Mouse (Mus musculus) megakaryocyte progenitor cell, adult 5-6 weeks (primary cell): ENCODE data around the gene Pnpla2. TPM values are rescaled to one million over a fixed set of nuclear protein-coding genes. Genes with fewer than 3 reads are reported as not detected.

ENCODE experiments used
- ATAC-seq: replicated peaks from 2 replicates; pipeline ENCODE4 v1.8.0; 2016; ENCODE audit warnings: mild to moderate bottlenecking, moderate TSS enrichment, inconsistent platforms; ENCODE audit not compliant: poor library complexity
- total RNA-seq, 2 experiments: library from RNA; stranded (forward) in 1 of 2; stranded (reverse) in 1 of 2; fragments of 157-497, 149-512 nt in 1 of 2; fragments of 200-1000 nt in 1 of 2; gene quantifications; 2 replicates each; pipeline versions ENCODE4 v1.2.3 to v1.2.4; 2015 to 2017

Pnpla2 gene
- total RNA-seq, 2 experiments from 2014 or later, result 15.6 to 44.5 TPM

DNA sequence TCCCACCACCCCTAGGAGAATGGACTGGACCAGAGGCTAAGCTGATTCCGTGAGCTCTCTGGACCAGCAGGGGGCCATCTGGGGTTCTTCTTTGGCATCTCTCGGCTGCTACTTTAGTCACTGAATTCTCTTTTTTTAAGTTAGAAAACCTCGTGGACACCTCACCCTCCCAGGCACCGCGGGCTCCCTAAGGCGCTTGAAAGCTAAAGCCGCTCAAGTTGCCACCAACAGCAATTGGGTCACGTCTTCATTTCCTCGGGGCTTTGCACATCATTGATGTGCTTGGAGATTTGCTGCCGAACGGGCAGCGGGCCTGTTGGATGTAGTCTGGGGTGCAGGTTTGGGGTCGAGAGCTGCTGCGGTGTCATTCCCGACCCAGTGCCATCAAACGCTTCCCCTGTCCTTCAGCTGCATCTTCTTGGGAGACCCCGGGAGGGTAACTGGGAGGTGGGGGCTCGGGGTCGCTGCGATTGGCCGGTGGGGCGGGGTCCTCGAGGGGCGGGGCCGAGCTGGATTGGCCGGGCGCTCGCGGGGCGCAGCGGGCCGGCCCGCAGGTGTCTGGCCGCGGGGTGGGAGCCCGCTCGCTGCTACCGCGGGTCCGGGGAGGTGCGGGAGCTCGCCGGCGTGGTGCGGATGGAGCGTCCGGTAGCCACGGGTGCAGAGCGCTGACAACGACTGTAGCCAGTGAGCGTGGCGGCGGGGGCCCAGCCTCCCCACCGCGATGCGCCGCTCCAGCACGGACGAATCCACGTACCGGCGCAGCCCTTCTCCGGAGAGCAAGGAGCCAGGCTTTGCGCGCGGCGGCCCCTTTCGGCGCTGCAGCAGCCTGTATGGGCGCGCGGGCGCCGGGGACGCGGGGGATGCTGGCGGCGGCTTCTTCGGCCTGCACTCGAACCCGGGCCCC is 26.8 kb downstream of the Pnpla2 start:
- peak; percentile 27 for ATAC-seq

- no peak for ATAC-seq
Measured at GRCm38 (mm10) chr7:141482531-141483024, 27.6 kb downstream of the Pnpla2 start.

DNA sequence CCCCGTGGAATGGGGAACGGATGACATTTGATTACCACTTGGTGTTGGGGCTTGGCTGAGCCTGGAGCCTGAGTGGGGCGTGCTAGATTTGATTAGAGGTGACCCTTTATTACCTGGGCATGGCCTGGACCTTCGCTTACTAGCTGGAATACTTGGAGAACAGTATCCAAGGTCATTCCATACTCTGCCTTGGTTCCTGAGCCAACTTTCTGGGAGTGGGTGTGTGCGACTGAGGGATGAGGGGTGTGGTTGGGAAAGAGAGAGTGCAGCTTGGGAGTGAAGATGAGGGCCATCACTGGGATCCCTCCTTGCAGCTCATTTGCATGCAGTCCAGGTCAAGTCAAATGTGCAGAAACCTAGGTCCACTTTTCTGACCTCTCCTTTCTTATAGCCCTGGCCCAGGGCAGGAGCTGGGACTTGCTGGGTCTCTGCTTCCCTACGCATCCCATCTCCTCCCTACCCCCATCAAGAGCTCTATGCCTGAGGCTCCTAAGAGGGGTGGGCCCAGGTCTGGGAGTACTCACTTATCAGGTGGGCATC is 28.2 kb downstream of the Pnpla2 start:
- no peak for ATAC-seq

DNA sequence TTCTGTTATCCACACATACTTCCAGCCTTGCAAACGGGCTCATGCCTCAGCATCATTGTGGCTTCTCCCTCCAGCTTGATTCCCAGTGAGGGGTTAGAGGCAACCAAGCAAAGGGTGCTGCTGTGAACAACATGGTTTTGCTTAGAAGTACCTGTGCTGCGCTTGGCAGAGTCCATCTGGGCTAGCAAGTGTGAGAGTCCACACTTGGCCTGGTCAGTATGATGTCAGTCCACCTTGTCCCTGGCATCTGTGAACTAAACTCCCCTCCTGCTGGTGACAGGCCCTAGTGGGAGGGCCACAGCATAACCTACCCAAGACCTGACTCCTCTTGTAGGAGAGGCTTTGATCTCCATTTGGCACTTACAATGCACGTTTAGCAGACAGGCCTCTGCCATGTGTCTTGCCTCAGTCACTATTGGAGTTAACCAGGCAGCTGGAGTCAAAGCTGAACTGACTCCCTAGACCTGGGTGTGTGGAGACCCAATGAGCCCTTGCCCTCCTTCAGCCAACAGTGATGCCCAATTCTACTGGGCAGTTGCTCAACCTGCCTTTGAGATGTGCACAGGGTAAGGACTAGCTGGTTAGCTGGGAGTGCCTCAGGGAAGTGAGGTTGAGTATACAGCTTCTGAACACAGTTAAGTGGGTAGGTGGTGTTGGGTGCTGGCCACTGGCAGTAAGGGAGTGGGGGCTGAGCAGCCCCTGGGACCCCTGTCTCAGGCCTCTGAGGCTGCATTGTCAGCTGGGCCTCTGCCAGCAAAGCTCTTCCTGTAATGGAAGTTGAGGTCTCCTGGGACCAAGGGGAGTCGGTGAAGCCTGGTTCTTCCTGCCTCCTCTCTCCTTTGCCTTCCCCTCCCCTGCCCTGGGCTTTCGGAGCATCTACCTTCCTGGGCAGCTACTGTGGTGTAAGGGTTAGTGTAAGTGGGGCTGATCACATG is 29.5 kb downstream of the Pnpla2 start:
- ATAC-seq, result no peak

GRCm38 (mm10) chr7:141485186-141485585 is 30.2 kb downstream of the Pnpla2 start:
- ATAC-seq, result no peak

DNA sequence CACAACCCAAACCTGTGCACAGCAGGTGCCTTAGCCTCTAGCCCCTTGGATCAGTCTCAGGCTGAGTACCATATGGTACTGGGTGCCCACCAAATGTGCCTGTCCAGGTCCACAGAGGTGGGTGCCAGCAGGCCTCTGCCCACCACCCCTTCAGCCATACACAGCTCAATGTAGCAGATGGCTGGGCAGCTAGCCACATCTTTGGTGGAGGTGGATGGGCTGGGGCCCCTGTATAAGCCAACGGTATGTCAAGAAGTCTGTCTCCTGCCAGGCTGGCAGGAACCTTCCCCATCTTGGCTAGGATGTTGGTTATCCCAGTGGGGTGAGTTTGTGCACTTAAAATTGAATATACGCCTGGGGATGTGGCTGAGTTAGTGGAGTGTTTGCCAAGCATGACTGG is 30.6 kb downstream of the Pnpla2 start:
- no peak for ATAC-seq

- ATAC-seq, result no peak
Measured at GRCm38 (mm10) chr7:141486239-141486638, 31.2 kb downstream of the Pnpla2 start.

GRCm38 (mm10) chr7:141487141-141487540 is 32.1 kb downstream of the Pnpla2 start:
- no peak for ATAC-seq

DNA sequence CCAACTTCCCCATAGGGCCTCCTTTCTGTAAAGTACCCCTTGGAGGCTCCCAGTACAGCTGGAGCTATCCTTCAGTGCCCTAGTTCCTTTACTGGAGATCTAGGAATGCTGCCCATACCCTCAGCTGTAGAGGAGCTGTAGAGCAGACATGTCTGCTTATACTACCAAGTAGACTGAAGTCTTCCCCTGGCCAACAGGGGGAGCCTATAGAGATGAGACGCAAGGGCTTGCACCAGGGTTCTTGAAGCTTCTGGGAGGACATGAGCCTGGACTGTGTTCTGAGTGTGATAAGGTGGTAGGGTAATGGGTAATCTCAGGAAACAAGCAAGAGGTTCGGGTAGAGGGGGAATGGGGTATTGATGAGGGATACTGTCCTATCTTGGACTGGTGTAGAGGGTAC is 36.2 kb downstream of the Pnpla2 start:
- ATAC-seq, result peak; percentile 80

DNA sequence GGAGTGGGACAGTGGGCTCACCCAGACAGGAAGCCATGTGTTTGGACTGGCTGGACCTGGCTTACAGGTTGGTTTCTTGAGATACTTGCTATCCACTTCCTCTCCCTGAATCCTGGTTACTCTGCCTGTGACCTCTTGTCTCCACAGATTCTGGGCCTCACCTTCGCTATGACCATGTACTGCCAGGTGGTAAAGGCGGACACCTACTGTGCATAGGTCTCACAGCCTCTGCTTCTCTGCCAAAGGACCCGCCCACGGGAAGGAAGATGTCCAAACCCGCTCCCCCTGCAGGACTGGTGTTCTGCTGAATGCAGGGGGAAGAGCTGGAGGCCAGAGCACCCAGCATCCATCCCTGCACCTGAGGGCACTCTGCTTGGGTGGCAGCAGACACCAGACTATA is 37.7 kb downstream of the Pnpla2 start:
- ATAC-seq, result no peak

- no peak for ATAC-seq
Measured at GRCm38 (mm10) chr7:141493729-141494128, 38.7 kb downstream of the Pnpla2 start.

DNA sequence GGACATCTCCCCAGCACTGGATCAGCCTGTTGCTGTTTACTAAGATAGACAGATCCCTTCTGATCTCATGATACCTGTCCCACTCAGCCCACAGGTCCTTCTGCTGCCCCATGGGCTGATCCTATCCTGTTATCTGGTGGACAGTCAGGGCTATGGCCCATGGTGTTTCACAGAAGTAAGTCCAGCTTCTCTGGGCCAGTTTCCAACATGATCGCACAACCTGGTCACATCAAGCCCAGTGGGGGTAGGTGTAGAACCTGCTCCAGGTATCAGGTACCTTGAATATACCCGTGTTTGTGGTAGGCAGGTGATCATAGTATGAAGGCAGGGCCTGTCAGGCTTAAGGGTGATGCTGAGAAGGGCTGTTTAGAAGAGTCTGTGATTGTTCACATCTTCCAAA is 40.4 kb downstream of the Pnpla2 start:
- ATAC-seq, result no peak

DNA sequence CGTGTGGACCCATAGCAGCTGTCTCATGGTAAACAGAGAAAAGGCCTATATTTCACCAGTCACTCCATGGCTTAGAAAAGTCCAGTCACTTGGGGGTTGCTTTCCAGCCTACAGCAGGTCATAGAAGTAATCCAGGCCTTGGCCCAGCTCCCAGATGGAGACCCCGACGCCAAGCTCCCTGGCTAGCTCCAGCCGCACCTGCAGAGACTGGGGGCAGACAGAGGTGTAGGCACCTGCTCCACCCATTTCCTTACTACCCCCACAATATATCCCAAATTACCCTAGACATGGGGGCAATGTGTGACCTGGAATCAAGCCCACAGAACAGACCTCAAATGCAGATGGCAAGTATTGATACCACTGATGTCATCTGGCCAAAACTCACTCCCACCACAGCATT is 40.9 kb downstream of the Pnpla2 start:
- ATAC-seq, result no peak

GRCm38 (mm10) chr7:141497600-141497999 is 42.6 kb downstream of the Pnpla2 start:
- no peak for ATAC-seq

GRCm38 (mm10) chr7:141501820-141502555 is 47.0 kb downstream of the Pnpla2 start:
- 0 out of 2 replicates have a peak, but pooled peaks have one; percentile 20 for ATAC-seq

- no peak for ATAC-seq
Measured at GRCm38 (mm10) chr7:141502556-141502905, 47.5 kb downstream of the Pnpla2 start.

DNA sequence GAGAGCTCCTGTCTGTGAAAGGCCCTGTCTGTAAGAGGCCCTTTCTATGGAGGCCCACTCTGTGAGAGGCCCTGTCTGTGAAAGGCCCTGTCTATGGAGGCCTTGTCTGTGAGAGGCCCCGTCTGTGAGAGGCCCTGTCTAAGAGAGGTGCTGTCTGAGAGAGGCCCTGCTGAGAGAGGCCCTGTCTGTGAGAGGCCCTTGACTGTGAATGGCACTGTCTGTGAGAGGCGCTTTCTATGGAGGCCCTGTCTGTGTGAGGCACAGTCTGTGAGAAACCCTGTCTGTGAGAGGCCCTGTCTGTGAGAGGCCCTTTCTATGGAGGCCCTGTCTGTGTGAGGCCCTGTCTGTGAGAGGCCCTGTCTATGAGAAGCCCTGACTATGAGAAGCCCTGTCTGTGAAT is 51.3 kb downstream of the Pnpla2 start:
- ATAC-seq, result no peak

GRCm38 (mm10) chr7:141508160-141508559 is 53.2 kb downstream of the Pnpla2 start:
- ATAC-seq, result no peak

DNA sequence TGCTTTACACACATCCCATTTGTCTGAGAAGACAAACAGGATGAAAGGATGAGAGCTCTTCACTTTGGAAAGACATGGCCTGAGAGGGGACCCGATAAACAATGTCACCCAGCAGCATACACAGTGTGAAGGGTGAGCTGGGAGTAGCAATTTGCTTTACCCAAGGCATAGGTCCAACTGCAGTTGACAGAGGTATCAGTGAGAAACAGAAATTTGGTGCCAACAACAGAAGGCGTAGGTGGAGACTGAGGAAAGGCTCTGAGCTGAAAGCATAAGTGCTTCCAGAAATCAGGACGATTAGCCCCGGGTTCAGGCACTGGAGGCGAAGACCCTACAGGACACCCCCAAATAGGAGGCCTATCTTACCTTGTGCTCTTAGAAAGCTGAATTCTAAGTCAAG is 55.2 kb downstream of the Pnpla2 start:
- ATAC-seq, result no peak
